Mouse (Mus musculus) brain, embryonic 14.5 days (tissue): ENCODE measurements at regions not wholly inside any gene's neighbourhood (a gene's known extent, or its start where the extent isn't known, plus 50 kb on each side); places are given as distances from the start of the nearest gene placed in this dataset.

Source experiments
- DNase-seq: peaks from one replicate; pipeline ENCODE4 v3.0.0-alpha.2; 2011; ENCODE audit warnings: low read depth
- CTCF ChIP-seq: fragments of 200-500 bp; IDR thresholded peaks from 2 replicates; pipeline ENCODE4 v1.5.1; 2012; ENCODE audit warnings: inconsistent platforms, mild to moderate bottlenecking, moderate library complexity, borderline replicate concordance; ENCODE audit not compliant: insufficient read depth, insufficient read length; ENCODE audit errors: extremely low read depth
- POLR2A ChIP-seq: fragments of 200-500 bp; IDR thresholded peaks from 2 replicates; pipeline ENCODE4 v1.6.1; 2012; ENCODE audit warnings: mild to moderate bottlenecking, inconsistent platforms, borderline replicate concordance; ENCODE audit not compliant: poor library complexity, insufficient read depth, insufficient read length, severe bottlenecking; ENCODE audit errors: extremely low read depth

DNA sequence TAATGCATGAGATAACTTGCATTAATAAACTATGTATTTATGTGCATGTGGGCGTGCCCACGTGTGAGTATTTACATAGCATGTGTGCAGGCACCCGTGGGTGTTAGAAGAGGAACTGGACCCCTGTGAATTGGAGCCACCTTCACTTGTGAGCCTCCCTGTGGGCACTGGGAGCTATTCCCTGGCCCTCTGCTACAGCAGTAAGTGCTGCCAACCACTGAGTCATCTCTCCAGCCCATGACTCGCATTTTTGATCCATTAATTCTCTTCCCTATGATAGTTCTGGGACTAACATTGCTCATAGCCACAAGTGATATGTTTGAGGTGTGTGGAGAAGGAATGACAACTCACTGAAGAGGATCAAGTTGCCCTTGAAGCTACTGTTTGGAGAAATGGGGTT, 87.6 kb upstream of the Rbms3 start:
- TF ChIP-seq CTCF (no peak), POLR2A (no peak)
- DNase-seq, result no peak

GRCm38 (mm10) chr9:117716476-117716875, 86.8 kb upstream of the Rbms3 start:
- no peak for DNase-seq
- no peak for TF ChIP-seq POLR2A
- no peak for TF ChIP-seq CTCF

DNA sequence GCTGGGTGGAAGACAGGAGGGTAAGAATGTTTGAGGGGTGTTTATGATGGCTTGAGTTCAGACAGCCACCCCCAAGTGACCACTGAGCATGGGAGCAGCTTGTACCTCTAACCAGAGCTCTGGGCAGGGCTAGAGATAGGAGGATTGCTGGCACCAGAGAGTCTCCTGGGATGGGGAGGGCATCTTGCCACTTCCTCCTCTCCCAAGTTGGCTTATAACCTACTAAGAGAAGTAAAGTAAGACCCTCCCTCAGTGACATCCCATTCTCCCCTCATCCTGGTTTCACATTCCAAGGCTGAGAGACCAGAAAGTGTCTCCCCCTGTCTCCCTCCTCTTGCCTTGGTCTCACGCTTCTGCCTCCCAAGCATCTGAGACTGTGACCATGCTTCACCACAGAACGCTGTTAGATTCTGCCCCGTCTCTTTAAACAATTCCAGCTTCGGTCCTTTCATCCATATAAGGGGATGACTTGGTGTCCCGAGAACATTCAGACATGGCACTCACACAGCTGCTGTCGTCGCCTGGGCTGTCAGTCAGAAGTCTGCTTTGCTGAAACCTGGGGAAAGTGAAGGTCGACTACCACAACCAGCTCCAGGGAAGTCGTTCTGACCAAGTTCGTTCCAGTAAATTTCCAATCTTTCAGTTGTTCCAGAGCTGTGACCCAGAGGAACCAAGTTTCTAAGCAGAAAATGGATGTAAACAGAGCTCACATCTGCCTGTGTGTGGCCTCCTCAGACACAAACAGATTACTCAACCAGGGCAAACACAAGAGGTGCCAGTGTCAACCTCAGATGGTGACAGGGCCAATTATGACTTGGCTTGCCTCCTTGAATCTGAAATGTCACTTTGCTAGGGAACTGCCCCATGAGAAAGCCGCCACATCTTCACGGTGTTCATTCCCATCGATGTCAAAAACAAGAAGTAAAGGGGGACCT, 85.3 kb upstream of the Rbms3 start:
- no peak for DNase-seq
- TF ChIP-seq POLR2A (no peak), CTCF (no peak)

DNA sequence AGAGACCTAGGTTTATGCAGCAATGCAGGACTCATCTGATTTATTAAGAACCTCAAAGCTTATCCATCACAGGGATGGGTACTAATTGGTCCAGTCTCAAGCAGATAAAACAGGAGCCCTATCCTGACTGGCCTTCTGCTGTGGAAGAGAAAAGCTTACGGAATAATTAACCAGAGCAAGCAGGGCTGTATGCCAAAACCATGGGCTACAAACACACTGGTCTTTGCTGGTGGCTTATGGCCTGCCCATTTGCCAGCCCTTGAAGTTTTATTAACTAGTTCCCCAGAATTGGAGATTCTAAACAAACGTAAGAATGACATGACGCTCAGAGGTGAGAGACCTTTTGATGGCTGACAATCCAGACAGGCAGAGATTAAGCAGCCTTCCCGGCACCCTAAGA, 83.4 kb upstream of the Rbms3 start:
- DNase-seq, result no peak
- TF ChIP-seq POLR2A (no peak), CTCF (no peak)

GRCm38 (mm10) chr9:117711793-117712192, 82.1 kb upstream of the Rbms3 start:
- TF ChIP-seq POLR2A, result no peak
- no peak for TF ChIP-seq CTCF
- no peak for DNase-seq

DNA sequence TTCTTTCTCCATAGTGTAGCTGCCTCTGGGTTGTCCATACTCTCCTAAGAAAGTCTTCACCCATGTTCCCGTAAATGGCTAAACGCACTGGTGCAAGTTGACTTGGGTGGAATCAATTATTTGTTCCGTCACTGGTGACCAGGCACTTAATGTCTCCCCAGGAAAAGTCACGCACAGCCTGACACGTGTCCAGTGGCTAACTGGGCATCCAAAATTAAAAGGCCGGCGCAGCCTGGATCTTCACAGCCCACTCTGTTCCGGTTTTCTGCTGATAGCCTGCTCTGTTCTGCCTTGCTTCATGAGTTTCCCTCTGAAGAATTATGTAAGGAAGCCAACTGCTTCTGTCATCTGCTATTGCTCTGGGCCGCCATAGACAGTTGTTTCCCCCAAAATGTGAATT, 81.3 kb upstream of the Rbms3 start:
- no peak for DNase-seq
- TF ChIP-seq POLR2A (no peak), CTCF (no peak)

DNA sequence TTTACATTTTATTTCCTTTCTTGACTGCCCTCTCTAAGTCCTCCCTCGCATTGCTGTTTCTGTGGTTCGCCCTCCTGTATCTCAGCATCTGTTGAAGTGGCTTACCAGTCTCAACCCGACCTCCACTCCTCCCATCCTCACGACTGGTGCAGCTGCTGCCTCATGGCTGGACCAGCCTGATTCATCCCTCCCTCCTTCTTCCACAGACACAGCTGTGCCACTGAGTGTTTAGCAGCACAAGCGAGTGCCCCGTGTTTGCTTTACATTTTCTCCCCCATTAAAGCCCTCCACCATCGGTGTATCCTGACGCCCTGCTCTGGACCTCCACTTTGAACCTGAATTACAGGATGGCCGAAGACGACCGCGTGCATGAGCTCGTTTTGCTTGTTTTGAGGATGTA, 80.0 kb upstream of the Rbms3 start:
- DNase-seq, result no peak
- TF ChIP-seq POLR2A (no peak), CTCF (no peak)

DNA sequence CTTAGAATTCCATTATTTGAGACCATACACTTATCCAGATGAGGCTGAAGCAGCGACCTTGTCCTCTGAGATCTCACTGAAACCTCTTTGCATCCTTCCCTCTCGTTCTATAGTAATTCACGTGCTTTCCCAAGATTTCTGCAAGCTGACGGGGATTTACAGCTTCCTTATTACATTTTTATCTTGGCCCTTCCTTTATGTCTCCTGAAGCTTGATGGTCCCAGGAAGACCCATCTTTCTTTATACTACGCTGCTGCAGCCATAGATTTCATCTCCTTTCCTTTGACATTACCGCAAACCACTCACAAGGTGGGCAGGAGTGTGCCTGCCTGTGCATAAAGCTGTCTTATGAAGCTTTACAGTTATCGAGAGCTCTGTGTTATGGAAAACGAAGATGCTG, 63.3 kb upstream of the Rbms3 start:
- TF ChIP-seq CTCF (no peak), POLR2A (no peak)
- no peak for DNase-seq

GRCm38 (mm10) chr9:117692486-117692885, 62.8 kb upstream of the Rbms3 start:
- no peak for DNase-seq
- no peak for TF ChIP-seq CTCF
- no peak for TF ChIP-seq POLR2A

DNA sequence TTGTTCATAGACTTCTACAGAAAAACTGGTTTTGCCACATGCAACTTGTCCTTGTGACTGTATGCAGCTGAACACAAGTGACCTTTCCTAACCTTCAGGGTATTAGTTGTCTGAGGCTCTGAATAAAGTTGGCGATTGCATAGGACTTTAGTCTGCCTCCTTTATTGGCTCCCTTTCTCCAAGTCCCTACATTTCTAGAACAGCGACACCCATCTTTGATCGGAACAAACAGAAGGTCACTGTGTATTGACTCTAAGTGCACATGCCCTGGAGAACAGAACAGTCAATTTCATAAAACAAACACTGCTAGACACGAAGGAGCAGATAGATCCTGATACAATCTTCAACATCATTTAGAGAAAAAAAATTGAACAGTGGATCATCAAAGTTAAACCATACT, 60.2 kb upstream of the Rbms3 start:
- no peak for DNase-seq
- TF ChIP-seq CTCF (no peak), POLR2A (no peak)
